In genomic region chr16:33581661-33582099, GRCm38 (mm10) we compare ENCODE assay signal across 8 mouse cellular contexts.
DNase-seq lines count a peak whose midpoint lies in the region; ATAC-seq and TF ChIP-seq lines count a peak whose summit lies in the region.

No protein-coding gene starts in this region.

- no peak overlapping the region for H3K4me2 ChIP-seq in embryonic facial prominence, embryonic 14.5 days (ENCODE audit: low read depth, low read length)
- H3K4me2 ChIP-seq in liver, postnatal 0 days (ENCODE audit: low read depth, low read length) = no peak overlapping the region

- H3K36me3 ChIP-seq in embryonic facial prominence, embryonic 14.5 days (ENCODE audit: control insufficient read depth, insufficient read depth, low read length) = no peaks in the 10 kb centered on the region
- H3K36me3 ChIP-seq in liver, postnatal 0 days (replicated peaks; ENCODE audit: insufficient read depth, low read length) = no peaks in the 10 kb centered on the region

- intact Hi-C loops in heart, postnatal 36 days (cut with DNase I) = loop anchor here (2.0 to 5.0 kb wide), 2 partner anchors 95 to 116 kb away; no protein-coding TSS in a partner anchor

- H3K9ac ChIP-seq in embryonic facial prominence, embryonic 14.5 days (ENCODE audit: low read depth, low read length) = no peak overlapping the region
- no peak overlapping the region for H3K9ac ChIP-seq in liver, postnatal 0 days (replicated peaks)

- no peaks in the 10 kb centered on the region for H3K9me3 ChIP-seq in embryonic facial prominence, embryonic 14.5 days (ENCODE audit: control insufficient read depth, low read length)
- H3K9me3 ChIP-seq in liver, postnatal 0 days (ENCODE audit: low read length) = no peaks in the 10 kb centered on the region

- peak overlapping the region; percentile 13; the same call in 1 of the 2 replicates for H3K27ac ChIP-seq in embryonic facial prominence, embryonic 14.5 days (replicated peaks; ENCODE audit: low read depth, low read length)
- peak overlapping the region; percentile 55 for H3K27ac ChIP-seq in liver, postnatal 0 days (ENCODE audit: low read depth)

- WGBS in embryonic facial prominence, embryonic 14.5 days = 52% methylated on average over 4 of the region's 4 CpGs
- WGBS in liver, postnatal 0 days (ENCODE audit: insufficient replicate concordance) = 46% methylated on average over 4 of the region's 4 CpGs

- no peak for ATAC-seq in embryonic facial prominence, embryonic 14.5 days (ENCODE audit: low read depth)
- 0 out of 2 replicates have a peak, but pooled peaks have one; percentile 18 for ATAC-seq in liver, postnatal 0 days

- no peak for TF ChIP-seq EP300 in liver, postnatal 0 days (IDR thresholded peaks at IDR 0.05; ENCODE audit: low read depth)

- H3K27me3 ChIP-seq in embryonic facial prominence, embryonic 14.5 days (replicated peaks; ENCODE audit: control insufficient read depth, insufficient read depth, low read length) = no peaks in the 10 kb centered on the region
- H3K27me3 ChIP-seq in liver, postnatal 0 days (ENCODE audit: insufficient read depth, low read length) = no peaks in the 10 kb centered on the region

- TF ChIP-seq CTCF in liver, postnatal 0 days (IDR thresholded peaks at IDR 0.05; ENCODE audit: low read depth) = no peak

- DNase-seq in NIH3T3 (ENCODE audit: low read depth) (peak; percentile 52), adipocyte (ENCODE audit: low spot score) (no peak)
- no peak for DNase-seq in embryonic facial prominence, embryonic 14.5 days (ENCODE audit: low spot score)
- peak; percentile 72 to 77 for DNase-seq in heart, postnatal 36 days
- no peak for DNase-seq in liver, postnatal 0 days
- DNase-seq in cerebellum, postnatal 36 days = no peak
- DNase-seq in urinary bladder, postnatal 25 days (ENCODE audit: low spot score) = no peak
- no peak for DNase-seq in left cerebral cortex, adult 8-10 months (ENCODE audit: low spot score in 2 of 2)

- peaks cover 28% of the 10 kb centered on the region for H3K4me1 ChIP-seq in embryonic facial prominence, embryonic 14.5 days (ENCODE audit: control insufficient read depth, insufficient read depth, low read length)
- H3K4me1 ChIP-seq in liver, postnatal 0 days (ENCODE audit: insufficient read depth) = peaks cover 8% of the 10 kb centered on the region

- H3K4me3 ChIP-seq in embryonic facial prominence, embryonic 14.5 days (ENCODE audit: low read depth, low read length) = no peak overlapping the region
- H3K4me3 ChIP-seq in liver, postnatal 0 days (ENCODE audit: low read depth, low read length) = no peak overlapping the region

Comparison
In these comparisons a context has a peak if more than half of its experiments do, and no peak if none do; other contexts are left out.
1. DNase-seq: peak in NIH3T3 (single experiment) and heart, postnatal 36 days (2 of 2); none in embryonic facial prominence, embryonic 14.5 days (single experiment), liver, postnatal 0 days (single experiment), adipocyte (single experiment), cerebellum, postnatal 36 days (0 of 2), urinary bladder, postnatal 25 days (single experiment) and left cerebral cortex, adult 8-10 months (0 of 2).